Comparison of ENCODE assay signal across 29 mouse cellular contexts in genomic region chr10:3830618-3831017, GRCm38 (mm10).
DNase-seq lines count a peak whose midpoint lies in the region; ATAC-seq and TF ChIP-seq lines count a peak whose summit lies in the region.
"Had no signal": no experiment of that assay in that cellular context is flagged by ENCODE, and none has a peak within 500 bp of the region (broad histone marks: within the 10 kb centered on the region; RNA-seq: fewer than 3 reads in every experiment).

No protein-coding gene starts in this region.

- intact Hi-C loops in gastrocnemius, adult 2 months (cut with DNase I) = no loop called here
- intact Hi-C loops in heart, adult 2 months (cut with DNase I) = no loop called here
- intact Hi-C loops in heart, postnatal 25 days (cut with DNase I) = loop anchor here (10.0 kb wide), 1 partner anchor 196 kb away; no protein-coding TSS in a partner anchor

- no peaks in the 10 kb centered on the region for H3K9me3 ChIP-seq in limb, embryonic 15.5 days
- no peaks in the 10 kb centered on the region for H3K9me3 ChIP-seq in limb, embryonic 10.5 days (replicated peaks)
- H3K9me3 ChIP-seq: embryonic facial prominence, embryonic 13.5 days; embryonic facial prominence, embryonic 15.5 days; forebrain, embryonic 10.5 days; forebrain, embryonic 12.5 days; G1E had no signal

- peak overlapping the region; percentile 61 for H3K27ac ChIP-seq in gastrocnemius, adult 2 months
- H3K27ac ChIP-seq in heart, adult 2 months = peak overlapping the region; percentile 15; the same call in 1 of the 2 replicates
- H3K27ac ChIP-seq in limb, embryonic 15.5 days = peak overlapping the region; percentile 11; the same call in 1 of the 2 replicates
- no peak overlapping the region for H3K27ac ChIP-seq in limb, embryonic 10.5 days
- H3K27ac ChIP-seq: embryonic facial prominence, embryonic 13.5 days; embryonic facial prominence, embryonic 15.5 days had no signal

- TF ChIP-seq CTCF in gastrocnemius, adult 2 months (IDR thresholded peaks at IDR 0.05) = no peak
- TF ChIP-seq CTCF in heart, adult 2 months (IDR thresholded peaks at IDR 0.05) = no peak

- DNase-seq in gastrocnemius, adult 2 months = no peak
- DNase-seq in gastrocnemius, postnatal 10 days = no peak
- DNase-seq in heart, adult 2 months = no peak
- no peak for DNase-seq in heart, postnatal 25 days (ENCODE audit: low spot score)
- DNase-seq in limb, embryonic 10.5 days (ENCODE audit: low spot score) = no peak
- DNase-seq: adrenal gland, adult 8-10 months; adrenal gland, postnatal 14 days; adrenal gland, postnatal 36 days; B cell, adult 2 months; cerebellum, adult 11 months; cerebellum, adult 18-20 months; cerebellum, adult 8-10 months; cerebellum, adult 9-11 months; cerebellum, postnatal 14 days; cerebellum, postnatal 36 days; embryo, embryonic 11 days had no signal

- H3K27me3 ChIP-seq in heart, adult 2 months (ENCODE audit: control insufficient read depth, insufficient read depth, low read length) = no peaks in the 10 kb centered on the region
- H3K27me3 ChIP-seq in limb, embryonic 15.5 days = no peaks in the 10 kb centered on the region
- H3K27me3 ChIP-seq in limb, embryonic 10.5 days (ENCODE audit: low read depth, poor library complexity, severe bottlenecking) = peaks cover 27% of the 10 kb centered on the region; the same call in 1 of the 2 replicates
- H3K27me3 ChIP-seq: CH12.LX; embryonic facial prominence, embryonic 13.5 days; embryonic facial prominence, embryonic 15.5 days; forebrain, embryonic 12.5 days had no signal

- no peak for ATAC-seq in limb, embryonic 15.5 days (ENCODE audit: insufficient number of reproducible peaks, low FRiP score, low TSS enrichment, low read depth)
- ATAC-seq: activated CD4-positive, CD25-positive, alpha-beta regulatory T cell, adult 4 months; CD4-positive, CD25-positive, alpha-beta regulatory T cell, adult 4 months; forebrain, embryonic 14.5 days; forebrain, embryonic 16.5 days; Patski had no signal

- H3K4me1 ChIP-seq in heart, adult 2 months (ENCODE audit: control insufficient read depth, insufficient read depth, low read length) = peaks cover 15% of the 10 kb centered on the region
- H3K4me1 ChIP-seq in limb, embryonic 15.5 days = peaks cover 42% of the 10 kb centered on the region
- H3K4me1 ChIP-seq in limb, embryonic 10.5 days = peaks cover 30% of the 10 kb centered on the region

- H3K4me2 ChIP-seq in limb, embryonic 15.5 days = no peak overlapping the region
- H3K4me2 ChIP-seq: embryonic facial prominence, embryonic 13.5 days; embryonic facial prominence, embryonic 15.5 days; forebrain, embryonic 12.5 days had no signal

- H3K36me3 ChIP-seq in heart, adult 2 months (ENCODE audit: control insufficient read depth, insufficient read depth, low read length) = no peaks in the 10 kb centered on the region; the same call in 1 of the 2 replicates
- H3K36me3 ChIP-seq in limb, embryonic 15.5 days = no peaks in the 10 kb centered on the region
- H3K36me3 ChIP-seq in limb, embryonic 10.5 days = no peaks in the 10 kb centered on the region
- H3K36me3 ChIP-seq: embryonic facial prominence, embryonic 13.5 days; embryonic facial prominence, embryonic 15.5 days; forebrain, embryonic 10.5 days; forebrain, embryonic 12.5 days; G1E had no signal

- no peak overlapping the region for H3K9ac ChIP-seq in heart, adult 2 months (ENCODE audit: low read depth, low read length)
- H3K9ac ChIP-seq in limb, embryonic 15.5 days = no peak overlapping the region
- H3K9ac ChIP-seq: embryonic facial prominence, embryonic 13.5 days; embryonic facial prominence, embryonic 15.5 days; forebrain, embryonic 12.5 days had no signal

- TF ChIP-seq POLR2A in heart, adult 2 months (IDR thresholded peaks at IDR 0.05; ENCODE audit: insufficient read depth, low read depth, low read length) = no peak

- H3K79me2 ChIP-seq in heart, adult 2 months (replicated peaks; ENCODE audit: control insufficient read depth, insufficient read depth, low read length) = no peaks in the 10 kb centered on the region

- no peak overlapping the region for H3K4me3 ChIP-seq in gastrocnemius, adult 2 months
- no peak overlapping the region for H3K4me3 ChIP-seq in heart, adult 2 months
- no peak overlapping the region for H3K4me3 ChIP-seq in limb, embryonic 15.5 days
- no peak overlapping the region for H3K4me3 ChIP-seq in limb, embryonic 10.5 days
- H3K4me3 ChIP-seq: embryonic facial prominence, embryonic 13.5 days; embryonic facial prominence, embryonic 15.5 days; erythroblast, embryonic 14.5 days; forebrain, embryonic 10.5 days; forebrain, embryonic 12.5 days had no signal

- no peak for TF ChIP-seq EP300 in heart, adult 2 months (IDR thresholded peaks at IDR 0.05; ENCODE audit: insufficient read depth, low read depth, low read length)

- WGBS in heart, adult 2 months = 89% methylated on average over 1 of the region's 1 CpGs
- WGBS in limb, embryonic 15.5 days = 92% methylated on average over 1 of the region's 1 CpGs
- WGBS in limb, embryonic 10.5 days = 94% methylated on average over 1 of the region's 1 CpGs
